Mouse (Mus musculus): ENCODE measurements around the gene Gna15. TPM values are rescaled to one million over a fixed set of nuclear protein-coding genes. Genes with fewer than 3 reads are reported as not detected.

Gene Gna15
- polyA plus RNA-seq, 1 experiment from 2014 or later: 1.8 TPM

- Histone ChIP-seq H3K4me3 (ENCODE audit: low read length) (no peak overlapping the region), H3K9ac (ENCODE audit: low read length) (no peak overlapping the region), H3K4me2 (ENCODE audit: low read depth, low read length) (no peak overlapping the region), H3K27me3 (ENCODE audit: control insufficient read depth, insufficient read depth, low read depth, low read length) (no peaks in the 10 kb centered on the region), H3K9me3 (ENCODE audit: control insufficient read depth, low read length) (0 out of 2 replicates have a peak, but pooled peaks cover 2% of the 10 kb centered on the region), H3K27ac (ENCODE audit: low read length) (no peak overlapping the region), H3K36me3 (ENCODE audit: control insufficient read depth, insufficient read depth, low read length) (0 out of 2 replicates have a peak, but pooled peaks cover 2% of the 10 kb centered on the region), H3K4me1 (replicated peaks; ENCODE audit: control insufficient read depth, insufficient read depth, low read length) (peaks cover 18% of the 10 kb centered on the region)
- ATAC-seq (ENCODE audit: low read depth): no peak
- 38% methylated on average over 1 of the region's 1 CpGs for WGBS
Measured at GRCm38 (mm10) chr10:81557491-81557890, 33.5 kb upstream of the Gna15 start.

GRCm38 (mm10) chr10:81556282-81556681 is 32.3 kb upstream of the Gna15 start:
- no peak overlapping the region for H3K4me3 ChIP-seq (ENCODE audit: low read length)
- H3K27ac ChIP-seq (ENCODE audit: low read length): no peak overlapping the region
- H3K36me3 ChIP-seq (ENCODE audit: control insufficient read depth, insufficient read depth, low read length): no peaks in the 10 kb centered on the region
- H3K27me3 ChIP-seq (ENCODE audit: control insufficient read depth, insufficient read depth, low read depth, low read length): no peaks in the 10 kb centered on the region
- ATAC-seq (ENCODE audit: low read depth): no peak
- no peak overlapping the region for H3K9ac ChIP-seq (ENCODE audit: low read length)
- no peak overlapping the region for H3K4me2 ChIP-seq (ENCODE audit: low read depth, low read length)
- peaks cover 7% of the 10 kb centered on the region for H3K4me1 ChIP-seq (replicated peaks; ENCODE audit: control insufficient read depth, insufficient read depth, low read length)
- 66% methylated on average over 3 of the region's 3 CpGs for WGBS
- 0 out of 2 replicates have a peak, but pooled peaks cover 2% of the 10 kb centered on the region for H3K9me3 ChIP-seq (ENCODE audit: control insufficient read depth, low read length)

GRCm38 (mm10) chr10:81553807-81554755 is 30.1 kb upstream of the Gna15 start:
- no peak overlapping the region for H3K4me3 ChIP-seq (ENCODE audit: low read length)
- no peak overlapping the region for H3K27ac ChIP-seq (ENCODE audit: low read length)
- no peak overlapping the region for H3K9ac ChIP-seq (ENCODE audit: low read length)
- H3K9me3 ChIP-seq (ENCODE audit: control insufficient read depth, low read length): 0 out of 2 replicates have a peak, but pooled peaks cover 2% of the 10 kb centered on the region
- ATAC-seq (ENCODE audit: low read depth): no peak
- whole genome bisulfite sequencing: 73% methylated on average over 6 of the region's 6 CpGs
- no peaks in the 10 kb centered on the region for H3K36me3 ChIP-seq (ENCODE audit: control insufficient read depth, insufficient read depth, low read length)
- H3K4me2 ChIP-seq (ENCODE audit: low read depth, low read length): no peak overlapping the region
- no peaks in the 10 kb centered on the region for H3K27me3 ChIP-seq (ENCODE audit: control insufficient read depth, insufficient read depth, low read depth, low read length)
- H3K4me1 ChIP-seq (replicated peaks; ENCODE audit: control insufficient read depth, insufficient read depth, low read length): no peaks in the 10 kb centered on the region; the same call in 1 of the 2 replicates

GRCm38 (mm10) chr10:81553232-81553631 is 29.2 kb upstream of the Gna15 start:
- 0 out of 2 replicates have a peak, but pooled peaks cover 2% of the 10 kb centered on the region for H3K9me3 ChIP-seq (ENCODE audit: control insufficient read depth, low read length)
- H3K4me3 ChIP-seq (ENCODE audit: low read length): no peak overlapping the region
- no peaks in the 10 kb centered on the region for H3K36me3 ChIP-seq (ENCODE audit: control insufficient read depth, insufficient read depth, low read length)
- no peak overlapping the region for H3K9ac ChIP-seq (ENCODE audit: low read length)
- ATAC-seq (ENCODE audit: low read depth): no peak
- no peaks in the 10 kb centered on the region for H3K4me1 ChIP-seq (replicated peaks; ENCODE audit: control insufficient read depth, insufficient read depth, low read length)
- no peak overlapping the region for H3K4me2 ChIP-seq (ENCODE audit: low read depth, low read length)
- H3K27ac ChIP-seq (ENCODE audit: low read length): no peak overlapping the region
- WGBS: 86% methylated on average over 5 of the region's 5 CpGs
- H3K27me3 ChIP-seq (ENCODE audit: control insufficient read depth, insufficient read depth, low read depth, low read length): no peaks in the 10 kb centered on the region

GRCm38 (mm10) chr10:81551597-81552102 is 27.6 kb upstream of the Gna15 start:
- no peaks in the 10 kb centered on the region for H3K27me3 ChIP-seq (ENCODE audit: control insufficient read depth, insufficient read depth, low read depth, low read length)
- peak overlapping the region; percentile 25; the same call in 1 of the 2 replicates for H3K9ac ChIP-seq (ENCODE audit: low read length)
- H3K4me1 ChIP-seq (replicated peaks; ENCODE audit: control insufficient read depth, insufficient read depth, low read length): no peaks in the 10 kb centered on the region
- H3K9me3 ChIP-seq (ENCODE audit: control insufficient read depth, low read length): 0 out of 2 replicates have a peak, but pooled peaks cover 2% of the 10 kb centered on the region
- WGBS: 2% methylated on average over 12 of the region's 12 CpGs
- H3K36me3 ChIP-seq (ENCODE audit: control insufficient read depth, insufficient read depth, low read length): no peaks in the 10 kb centered on the region
- H3K4me2 ChIP-seq (ENCODE audit: low read depth, low read length): no peak overlapping the region
- H3K4me3 ChIP-seq (ENCODE audit: low read length): no peak overlapping the region
- ATAC-seq (ENCODE audit: low read depth): peak; percentile 93
- peak overlapping the region; percentile 40; the same call in 1 of the 2 replicates for H3K27ac ChIP-seq (ENCODE audit: low read length)

GRCm38 (mm10) chr10:81550257-81550656 is 26.2 kb upstream of the Gna15 start:
- H3K27me3 ChIP-seq (ENCODE audit: control insufficient read depth, insufficient read depth, low read depth, low read length): no peaks in the 10 kb centered on the region
- no peak overlapping the region for H3K27ac ChIP-seq (ENCODE audit: low read length)
- WGBS: 13% methylated on average over 7 of the region's 7 CpGs
- H3K4me2 ChIP-seq (ENCODE audit: low read depth, low read length): no peak overlapping the region
- peaks cover 4% of the 10 kb centered on the region; the same call in 1 of the 2 replicates for H3K4me1 ChIP-seq (replicated peaks; ENCODE audit: control insufficient read depth, insufficient read depth, low read length)
- 0 out of 2 replicates have a peak, but pooled peaks cover 2% of the 10 kb centered on the region for H3K9me3 ChIP-seq (ENCODE audit: control insufficient read depth, low read length)
- H3K36me3 ChIP-seq (ENCODE audit: control insufficient read depth, insufficient read depth, low read length): no peaks in the 10 kb centered on the region
- H3K4me3 ChIP-seq (ENCODE audit: low read length): no peak overlapping the region
- no peak for ATAC-seq (ENCODE audit: low read depth)
- no peak overlapping the region for H3K9ac ChIP-seq (ENCODE audit: low read length)

GRCm38 (mm10) chr10:81548944-81549343 is 24.9 kb upstream of the Gna15 start:
- 46% methylated on average over 5 of the region's 5 CpGs for WGBS
- no peak overlapping the region for H3K9ac ChIP-seq (ENCODE audit: low read length)
- no peak for ATAC-seq (ENCODE audit: low read depth)

GRCm38 (mm10) chr10:81546788-81547571 is 23.0 kb upstream of the Gna15 start:
- Histone ChIP-seq H3K27me3 (ENCODE audit: control insufficient read depth, insufficient read depth, low read depth, low read length) (no peaks in the 10 kb centered on the region), H3K4me2 (ENCODE audit: low read depth, low read length) (no peak overlapping the region), H3K4me1 (replicated peaks; ENCODE audit: control insufficient read depth, insufficient read depth, low read length) (peaks cover 24% of the 10 kb centered on the region), H3K36me3 (ENCODE audit: control insufficient read depth, insufficient read depth, low read length) (no peaks in the 10 kb centered on the region), H3K27ac (ENCODE audit: low read length) (no peak overlapping the region), H3K4me3 (ENCODE audit: low read length) (no peak overlapping the region), H3K9me3 (ENCODE audit: control insufficient read depth, low read length) (no peaks in the 10 kb centered on the region), H3K9ac (ENCODE audit: low read length) (no peak overlapping the region)
- 87% methylated on average over 13 of the region's 13 CpGs for WGBS
- no peak for ATAC-seq (ENCODE audit: low read depth)

More at GRCm38 (mm10) chr10:81548944-81549343, 24.9 kb upstream of the Gna15 start:
- H3K36me3 ChIP-seq (ENCODE audit: control insufficient read depth, insufficient read depth, low read length): no peaks in the 10 kb centered on the region
- H3K4me1 ChIP-seq (replicated peaks; ENCODE audit: control insufficient read depth, insufficient read depth, low read length): peaks cover 5% of the 10 kb centered on the region
- no peaks in the 10 kb centered on the region for H3K27me3 ChIP-seq (ENCODE audit: control insufficient read depth, insufficient read depth, low read depth, low read length)
- H3K9me3 ChIP-seq (ENCODE audit: control insufficient read depth, low read length): 0 out of 2 replicates have a peak, but pooled peaks cover 2% of the 10 kb centered on the region
- H3K4me3 ChIP-seq (ENCODE audit: low read length): no peak overlapping the region
- H3K4me2 ChIP-seq (ENCODE audit: low read depth, low read length): no peak overlapping the region
- H3K27ac ChIP-seq (ENCODE audit: low read length): no peak overlapping the region

Data from lung, embryonic 16.5 days (tissue).